Mouse (Mus musculus) hindbrain, postnatal 0 days (tissue): Measurements from ENCODE around the gene Slc39a11. TPM values are rescaled to one million over a fixed set of nuclear protein-coding genes. Genes with fewer than 3 reads are reported as not detected.

Experiments used
- ATAC-seq: fragments of 200-750 bp; cut with Nextera tagmentation; 2 replicates; pipeline ENCODE4 v1.8.0; 2017; ENCODE audit warnings: mild to moderate bottlenecking, moderate TSS enrichment, moderate library complexity
- DNase-seq: peaks from one replicate; pipeline ENCODE4 v3.0.0-alpha.2; 2015; ENCODE audit warnings: low spot score
- H3K27ac ChIP-seq: fragments of 300-500 bp; sonication (generic); 2 replicates; pipeline ENCODE4 v1.5.1; 2014; ENCODE audit warnings: mild to moderate bottlenecking
- H3K27me3 ChIP-seq: fragments of 300-500 bp; sonication (generic); 2 replicates; pipeline ENCODE4 v1.6.1; 2014; ENCODE audit warnings: low read length, mixed read lengths; ENCODE audit not compliant: insufficient read depth
- H3K36me3 ChIP-seq: fragments of 300-500 bp; sonication (generic); 2 replicates; pipeline ENCODE4 v1.6.1; 2014; ENCODE audit warnings: low read length, mixed read lengths; ENCODE audit not compliant: insufficient read depth
- H3K4me1 ChIP-seq: fragments of 300-500 bp; sonication (generic); 2 replicates; pipeline ENCODE4 v1.6.1; 2014; ENCODE audit warnings: antibody characterized with exemption, low read length, mixed read lengths; ENCODE audit not compliant: insufficient read depth
- H3K4me2 ChIP-seq: fragments of 300-500 bp; sonication (generic); 2 replicates; pipeline ENCODE4 v1.6.1; 2014; ENCODE audit warnings: low read depth, mild to moderate bottlenecking, low read length, moderate library complexity, mixed read lengths
- H3K4me3 ChIP-seq: fragments of 300-500 bp; sonication (generic); 2 replicates; pipeline ENCODE4 v1.5.1; 2014; ENCODE audit warnings: low read length
- H3K9ac ChIP-seq: fragments of 300-500 bp; sonication (generic); replicated peaks from 2 replicates; pipeline ENCODE4 v1.6.1; 2014; ENCODE audit warnings: mild to moderate bottlenecking, low read length, moderate library complexity, mixed read lengths
- H3K9me3 ChIP-seq: fragments of 300-500 bp; sonication (generic); 2 replicates; pipeline ENCODE4 v1.6.1; 2016; ENCODE audit warnings: low read length, mixed read lengths
- CTCF ChIP-seq: IDR thresholded peaks from 2 replicates; pipeline ENCODE4 v1.5.1; 2016; ENCODE audit warnings: antibody characterized with exemption, control low read depth, low read depth
- WGBS: fragments of 180-500 bp; shearing (Covaris S2); extraction: QIAGEN DNeasy Blood & Tissue Kit; methylation state at CpG from one replicate; pipeline ENCODE4 v1.1.7; 2014; 5-methylcytosine and 5-hydroxymethylcytosine counted together
- polyA plus RNA-seq: library from polyadenylated mRNA; unstranded; fragments of >200 nt; fragmentation: Nextera tagmentation; extraction: Ambion mirVana; gene quantifications from 2 replicates; pipeline ENCODE4 v1.2.1, GENCODE M21; 2015
- total RNA-seq: library from RNA; depleted of rRNA; stranded (reverse); fragments of >200 nt; gene quantifications from 2 replicates; pipeline ENCODE4 v1.2.3, GENCODE M21; 2014

The Slc39a11 gene
- total and polyA plus RNA-seq, 2 experiments from 2014 or later: 35.6 to 63.3 TPM

- H3K9me3 ChIP-seq: no peaks in the 10 kb centered on the region
- no peak for DNase-seq
- no peaks in the 10 kb centered on the region for H3K27me3 ChIP-seq
- no peak overlapping the region for H3K4me2 ChIP-seq
- H3K36me3 ChIP-seq: peaks cover 18% of the 10 kb centered on the region
- WGBS: 39% methylated on average over 2 of the region's 2 CpGs
- no peak for TF ChIP-seq CTCF
- H3K4me3 ChIP-seq: no peak overlapping the region
- H3K4me1 ChIP-seq: peaks cover 10% of the 10 kb centered on the region; the same call in 1 of the 2 replicates
- H3K27ac ChIP-seq: no peak overlapping the region
- ATAC-seq: no peak
- no peak overlapping the region for H3K9ac ChIP-seq
These were observed 37.2 kb upstream of the Slc39a11 start for GRCm38 (mm10) chr11:113687031-113687430.

GRCm38 (mm10) chr11:113684707-113685426 is 35.0 kb upstream of the Slc39a11 start:
- H3K4me1 ChIP-seq: peaks cover 16% of the 10 kb centered on the region; the same call in 1 of the 2 replicates
- peak overlapping the region; percentile 93 for H3K9ac ChIP-seq
- H3K9me3 ChIP-seq: no peaks in the 10 kb centered on the region
- peak overlapping the region; percentile 82 for H3K4me2 ChIP-seq
- H3K36me3 ChIP-seq: peaks cover 18% of the 10 kb centered on the region
- 43% methylated on average over 25 of the region's 25 CpGs for WGBS
- H3K4me3 ChIP-seq: peak overlapping the region; percentile 92
- no peaks in the 10 kb centered on the region for H3K27me3 ChIP-seq
- peak overlapping the region; percentile 95 for H3K27ac ChIP-seq
- ATAC-seq: no peak
- DNase-seq: no peak
- TF ChIP-seq CTCF: no peak

GRCm38 (mm10) chr11:113683957-113684706 is 34.3 kb upstream of the Slc39a11 start, which contains the start of the genes Fam104a and D11Wsu47e:
Gene Fam104a, minus strand, starts transcription at chr11:113684155.
Gene D11Wsu47e, plus strand, starts transcription at chr11:113684412.
- Histone ChIP-seq H3K4me2 (peak within 1 kb of the TSS; percentile 82), H3K4me1 (peaks cover 16% of the 10 kb centered on the region; the same call in 1 of the 2 replicates), H3K9me3 (no peaks in the 10 kb centered on the region), H3K9ac (peak within 1 kb of the TSS; percentile 93), H3K27me3 (no peaks in the 10 kb centered on the region), H3K4me3 (peak within 1 kb of the TSS; percentile 92), H3K36me3 (peaks cover 12% of the 10 kb centered on the region), H3K27ac (peak within 1 kb of the TSS; percentile 95)
- DNase-seq (peak; percentile 99), ATAC-seq (peak; percentile 96)
- TF ChIP-seq CTCF: no peak
- under 1% methylated on average over 72 of the region's 73 CpGs for WGBS

- 1% methylated on average over 30 of the region's 38 CpGs for WGBS
- ATAC-seq: peak; percentile 77
- Histone ChIP-seq H3K36me3 (peaks cover 8% of the 10 kb centered on the region; the same call in 1 of the 2 replicates), H3K27ac (peak overlapping the region; percentile 95), H3K9ac (peak overlapping the region; percentile 93), H3K9me3 (no peaks in the 10 kb centered on the region), H3K4me2 (peak overlapping the region; percentile 82), H3K4me1 (peaks cover 16% of the 10 kb centered on the region; the same call in 1 of the 2 replicates), H3K4me3 (peak overlapping the region; percentile 92), H3K27me3 (no peaks in the 10 kb centered on the region)
- no peak for DNase-seq
- TF ChIP-seq CTCF: no peak
These were observed 33.7 kb upstream of the Slc39a11 start for GRCm38 (mm10) chr11:113683627-113683956.

GRCm38 (mm10) chr11:113682897-113683626 is 33.2 kb upstream of the Slc39a11 start:
- WGBS: 3% methylated on average over 38 of the region's 38 CpGs
- TF ChIP-seq CTCF: no peak
- peaks cover 16% of the 10 kb centered on the region; the same call in 1 of the 2 replicates for H3K4me1 ChIP-seq

GRCm38 (mm10) chr11:113681979-113682378 is 32.1 kb upstream of the Slc39a11 start:
- ATAC-seq: no peak
- TF ChIP-seq CTCF: peak; percentile 13; the same call in 1 of the 2 replicates
- H3K27me3 ChIP-seq: no peaks in the 10 kb centered on the region
- peaks cover 16% of the 10 kb centered on the region; the same call in 1 of the 2 replicates for H3K4me1 ChIP-seq
- H3K4me3 ChIP-seq: peak overlapping the region; percentile 92; the same call in 1 of the 2 replicates
- no peak for DNase-seq
- H3K4me2 ChIP-seq: peak overlapping the region; percentile 82
- no peak overlapping the region for H3K9ac ChIP-seq
- H3K36me3 ChIP-seq: no peaks in the 10 kb centered on the region; the same call in 1 of the 2 replicates
- no peaks in the 10 kb centered on the region for H3K9me3 ChIP-seq
- H3K27ac ChIP-seq: no peak overlapping the region

More at GRCm38 (mm10) chr11:113682897-113683626, 33.2 kb upstream of the Slc39a11 start:
- DNase-seq: peak; percentile 60
- peak overlapping the region; percentile 82 for H3K4me2 ChIP-seq
- H3K27me3 ChIP-seq: no peaks in the 10 kb centered on the region
- peak overlapping the region; percentile 95 for H3K27ac ChIP-seq
- H3K9ac ChIP-seq: peak overlapping the region; percentile 93
- peak; percentile 38 for ATAC-seq
- H3K36me3 ChIP-seq: peaks cover 3% of the 10 kb centered on the region; the same call in 1 of the 2 replicates
- peak overlapping the region; percentile 92 for H3K4me3 ChIP-seq
- H3K9me3 ChIP-seq: no peaks in the 10 kb centered on the region
